Mouse (Mus musculus) liver, adult 2 months (tissue): ENCODE measurements around the gene Gm9603. TPM values are rescaled to one million over a fixed set of nuclear protein-coding genes. Genes with fewer than 3 reads are reported as not detected.
"Not testable (repeated sequence)": the region's sequence is repeated elsewhere in the genome, so short reads cannot be mapped to it uniquely, and the experiment has no call there.

Experiments
- DNase-seq: peaks from one replicate; pipeline ENCODE4 v3.0.0-alpha.2; 2011; ENCODE audit warnings: low read depth, low spot score; ENCODE audit errors: extremely low read depth
- H3K27ac ChIP-seq: fragments of 200-500 bp; replicated peaks from 2 replicates; pipeline ENCODE4 v1.5.1; 2012; ENCODE audit warnings: low read depth, mild to moderate bottlenecking, control low read depth, inconsistent platforms, low read length; ENCODE audit not compliant: insufficient read depth
- H3K27me3 ChIP-seq: fragments of 200-500 bp; 2 replicates; pipeline ENCODE4 v1.6.1; 2012; ENCODE audit warnings: mild to moderate bottlenecking, moderate library complexity, low read length, inconsistent platforms; ENCODE audit not compliant: control insufficient read depth, insufficient read depth
- H3K36me3 ChIP-seq: fragments of 200-500 bp; 2 replicates; pipeline ENCODE4 v1.6.1; 2012; ENCODE audit warnings: low read length, inconsistent platforms; ENCODE audit not compliant: control insufficient read depth, insufficient read depth
- H3K4me1 ChIP-seq: fragments of 200-500 bp; 2 replicates; pipeline ENCODE4 v1.6.1; 2011; ENCODE audit warnings: low read length; ENCODE audit not compliant: control insufficient read depth, insufficient read depth
- H3K4me3 ChIP-seq: fragments of 200-500 bp; 2 replicates; pipeline ENCODE4 v1.5.1; 2011; ENCODE audit warnings: low read depth, mild to moderate bottlenecking, control low read depth, low read length, moderate library complexity; ENCODE audit not compliant: insufficient read depth
- H3K79me2 ChIP-seq: fragments of 200-500 bp; 2 replicates; pipeline ENCODE4 v1.6.1; 2012; ENCODE audit warnings: inconsistent platforms, mild to moderate bottlenecking, low read length, moderate library complexity; ENCODE audit not compliant: control insufficient read depth, insufficient read depth
- H3K9ac ChIP-seq: fragments of 200-500 bp; 2 replicates; pipeline ENCODE4 v1.6.1; 2012; ENCODE audit warnings: low read depth, mild to moderate bottlenecking, control low read depth, inconsistent platforms, low read length
- whole genome bisulfite sequencing: fragments of 180-500 bp; shearing (Covaris S2); methylation state at CpG from one replicate; pipeline ENCODE4 v1.1.7; 2018; 5-methylcytosine and 5-hydroxymethylcytosine counted together
- polyA plus RNA-seq: library from polyadenylated mRNA; depleted of rRNA; stranded (reverse); fragments of >200 nt; gene quantifications from 2 replicates; pipeline ENCODE4 v1.2.3, GENCODE M21; 2012; rRNA removed
- total RNA-seq: library from RNA; depleted of rRNA; stranded (reverse); fragments of >200 nt; gene quantifications from 2 replicates; pipeline ENCODE4 v1.2.3, GENCODE M21; 2014; rRNA removed

Gm9603 gene
- not detected in 2 replicates for total RNA-seq
- polyA plus RNA-seq: not detected in 2 replicates

DNA sequence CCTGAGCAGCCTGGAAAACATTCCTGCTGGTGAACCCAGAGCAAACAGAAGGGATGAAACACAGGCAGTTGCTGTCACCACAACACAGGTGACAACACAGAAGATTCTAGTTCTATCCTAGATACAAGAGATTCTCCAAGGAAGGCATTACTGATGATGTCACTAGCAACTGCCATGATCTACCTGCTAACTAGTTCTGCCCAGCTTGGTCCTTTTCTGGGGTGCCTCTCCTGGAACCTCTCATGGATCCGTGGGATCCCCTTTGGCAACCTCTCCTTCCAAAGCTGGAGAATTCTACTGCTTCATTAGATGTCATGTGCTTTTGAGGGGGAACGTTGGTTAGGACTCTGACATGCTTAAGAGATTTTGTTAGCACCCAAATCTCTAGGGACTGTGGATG is at the start of gene Gm9603:
Gene Gm9603 (minus strand): TSS at position 101 of the 400 bp plus-strand sequence.
- H3K27ac ChIP-seq, H3K4me1 ChIP-seq, DNase-seq, H3K27me3 ChIP-seq, H3K9ac ChIP-seq, H3K36me3 ChIP-seq, H3K79me2 ChIP-seq, H3K4me3 ChIP-seq: not testable (repeated sequence)
- WGBS: no CpG with 5 or more reads among the region's 2 CpGs

DNA sequence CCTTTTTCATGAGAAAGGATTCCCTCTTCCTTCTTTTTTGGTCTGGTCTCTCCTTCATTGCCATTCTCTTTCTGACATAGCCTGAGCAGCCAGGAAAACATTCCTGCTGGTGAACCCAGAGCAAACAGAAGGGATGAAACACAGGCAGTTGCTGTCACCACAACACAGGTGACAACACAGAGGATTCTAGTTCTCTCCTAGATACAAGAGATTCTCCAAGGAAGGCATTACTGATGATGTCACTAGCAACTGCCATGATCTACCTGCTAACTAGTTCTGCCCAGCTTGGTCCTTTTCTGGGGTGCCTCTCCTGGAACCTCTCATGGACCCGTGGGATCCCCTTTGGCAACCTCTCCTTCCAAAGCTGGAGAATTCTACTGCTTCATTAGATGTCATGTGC is 54.3 kb downstream of the Gm9603 start, which contains the start of gene Gm8265:
Gene Gm8265 (minus strand): TSS at position 101 of the 400 bp plus-strand sequence.
- not testable (repeated sequence) for H3K79me2 ChIP-seq, H3K4me3 ChIP-seq, H3K27ac ChIP-seq, H3K9ac ChIP-seq, H3K36me3 ChIP-seq, H3K27me3 ChIP-seq, DNase-seq, H3K4me1 ChIP-seq
- WGBS: no CpG with 5 or more reads among the region's 1 CpGs

Other genes starting within 250 kb of the Gm9603 start
- not detected in 2 replicates for gene Gm3194, start 232.0 kb downstream of the Gm9603 start, total RNA-seq
- gene Gm3194, start 232.0 kb downstream of the Gm9603 start, polyA plus RNA-seq: not detected in 2 replicates
- not detected in 2 replicates for gene Gm8246, start 209.6 kb downstream of the Gm9603 start, total RNA-seq
- gene Gm8246, start 209.6 kb downstream of the Gm9603 start, polyA plus RNA-seq: not detected in 2 replicates
- gene Gm3187, start 203.2 kb downstream of the Gm9603 start, total RNA-seq: not detected in 2 replicates
- gene Gm3187, start 203.2 kb downstream of the Gm9603 start, polyA plus RNA-seq: not detected in 2 replicates
- gene Gm3488, start 185.8 kb downstream of the Gm9603 start, total RNA-seq: not detected in 2 replicates
- gene Gm3488, start 185.8 kb downstream of the Gm9603 start, polyA plus RNA-seq: not detected in 2 replicates
- not detected in 2 replicates for gene Gm3532, start 149.0 kb downstream of the Gm9603 start, total RNA-seq
- not detected in 2 replicates for gene Gm3532, start 149.0 kb downstream of the Gm9603 start, polyA plus RNA-seq
- not detected in 2 replicates for gene Gm8265, start 54.4 kb downstream of the Gm9603 start, total RNA-seq
- not detected in 2 replicates for gene Gm8265, start 54.4 kb downstream of the Gm9603 start, polyA plus RNA-seq
- not detected in 2 replicates for gene Gm3373, start 54.1 kb upstream of the Gm9603 start, total RNA-seq
- gene Gm3373, start 54.1 kb upstream of the Gm9603 start, polyA plus RNA-seq: not detected in 2 replicates
- not detected in 2 replicates for gene Gm3383, start 120.5 kb upstream of the Gm9603 start, total RNA-seq
- not detected in 2 replicates for gene Gm3383, start 120.5 kb upstream of the Gm9603 start, polyA plus RNA-seq
- gene Gm3424, start 142.9 kb upstream of the Gm9603 start, total RNA-seq: not detected in 2 replicates
- not detected in 2 replicates for gene Gm3424, start 142.9 kb upstream of the Gm9603 start, polyA plus RNA-seq
- not detected in 2 replicates for gene Gm8237, start 192.9 kb upstream of the Gm9603 start, total RNA-seq
- not detected in 2 replicates for gene Gm8237, start 192.9 kb upstream of the Gm9603 start, polyA plus RNA-seq